Mouse (Mus musculus): ENCODE data around the gene Krt73. TPM values are rescaled to one million over a fixed set of nuclear protein-coding genes. Genes with fewer than 3 reads are reported as not detected.

Krt73 gene
- polyA plus RNA-seq, 1 experiment from 2014 or later, result 0.46 TPM

DNA sequence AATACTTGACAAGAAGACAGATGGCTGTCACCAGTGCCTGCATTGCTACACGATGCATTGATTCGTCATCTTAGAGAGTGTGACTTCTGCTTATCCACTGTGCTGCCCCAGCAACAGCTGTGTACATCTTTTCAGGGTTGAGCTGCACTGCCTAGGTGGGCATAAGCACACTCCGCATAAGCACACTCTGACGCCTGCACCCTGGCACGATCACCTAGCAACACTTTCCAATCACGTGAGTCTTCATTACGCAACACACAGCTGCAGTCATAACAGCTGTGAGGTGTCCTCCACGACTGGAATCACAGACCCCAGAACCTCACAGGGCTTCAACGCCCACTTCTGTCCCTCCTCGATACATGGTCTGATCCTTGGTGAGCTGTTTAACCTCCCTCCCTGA, 28.7 kb downstream of the Krt73 start:
- 84% methylated on average over 10 of the region's 10 CpGs for WGBS
- Histone ChIP-seq H3K9ac (no peak overlapping the region), H3K9me3 (no peaks in the 10 kb centered on the region), H3K4me2 (no peak overlapping the region), H3K4me1 (no peaks in the 10 kb centered on the region), H3K4me3 (no peak overlapping the region), H3K27ac (no peak overlapping the region), H3K27me3 (replicated peaks) (no peaks in the 10 kb centered on the region), H3K36me3 (replicated peaks) (no peaks in the 10 kb centered on the region)
- ATAC-seq (replicated peaks), result no peak

DNA sequence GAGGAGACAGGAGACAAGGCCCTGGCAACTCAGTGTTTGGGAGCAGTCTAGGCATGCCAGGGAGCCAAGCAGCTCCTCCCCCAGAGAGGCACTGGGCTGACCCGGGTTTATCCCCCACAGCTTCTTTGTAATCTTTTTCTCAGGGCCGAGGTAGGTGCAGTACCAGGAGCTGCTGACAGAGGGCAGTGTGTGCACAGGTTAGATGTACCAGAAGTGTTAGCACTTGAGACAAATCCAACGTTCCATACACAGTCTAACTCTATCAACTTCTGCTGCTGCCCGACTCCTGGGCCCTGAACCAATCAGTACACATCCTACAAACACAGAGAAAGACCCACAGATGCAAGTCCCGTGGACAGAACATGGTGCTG, 29.4 kb downstream of the Krt73 start:
- Histone ChIP-seq H3K27ac (no peak overlapping the region), H3K9ac (no peak overlapping the region), H3K4me2 (no peak overlapping the region), H3K9me3 (no peaks in the 10 kb centered on the region), H3K4me3 (no peak overlapping the region), H3K36me3 (replicated peaks) (no peaks in the 10 kb centered on the region), H3K27me3 (replicated peaks) (no peaks in the 10 kb centered on the region), H3K4me1 (no peaks in the 10 kb centered on the region)
- WGBS, result 8% methylated on average over 5 of the region's 5 CpGs
- ATAC-seq (replicated peaks), result peak; percentile 77

DNA sequence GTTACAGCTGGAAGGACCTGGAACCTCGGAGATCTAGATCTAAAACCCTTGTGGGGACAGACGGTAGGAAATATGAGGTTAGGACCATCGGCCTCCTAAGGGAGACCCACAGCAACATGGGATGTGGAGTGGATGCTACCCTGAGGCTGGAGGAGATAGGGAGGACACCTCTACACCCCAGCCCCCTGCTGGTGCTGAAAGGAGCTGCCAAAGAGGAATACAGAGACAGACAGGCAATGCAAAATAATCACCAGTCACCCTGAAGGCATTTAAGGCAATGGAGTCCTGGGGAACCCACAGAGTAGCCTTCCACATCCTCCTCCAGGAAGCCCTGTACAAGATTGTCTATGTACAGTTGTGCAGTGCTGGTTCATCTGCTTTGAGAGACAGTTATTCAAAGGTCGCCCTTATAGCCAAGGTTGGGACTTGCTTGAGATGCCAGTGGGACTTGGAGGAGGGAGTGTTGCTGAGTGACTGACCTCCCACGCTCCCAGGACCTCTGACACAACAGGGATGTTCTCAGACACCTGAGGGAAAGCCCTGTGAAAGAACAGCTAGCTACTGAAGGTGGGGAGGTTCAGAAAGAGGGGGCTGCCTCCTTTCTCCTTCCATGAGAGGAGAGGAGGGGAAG, 30.0 kb downstream of the Krt73 start:
- Histone ChIP-seq H3K36me3 (replicated peaks) (no peaks in the 10 kb centered on the region), H3K4me2 (no peak overlapping the region), H3K27ac (no peak overlapping the region), H3K9ac (no peak overlapping the region), H3K4me1 (no peaks in the 10 kb centered on the region), H3K27me3 (replicated peaks) (no peaks in the 10 kb centered on the region), H3K4me3 (no peak overlapping the region), H3K9me3 (no peaks in the 10 kb centered on the region)
- ATAC-seq (replicated peaks), result peak; percentile 24; the same call in 1 of the 2 replicates
- 76% methylated on average over 5 of the region's 5 CpGs for WGBS

DNA sequence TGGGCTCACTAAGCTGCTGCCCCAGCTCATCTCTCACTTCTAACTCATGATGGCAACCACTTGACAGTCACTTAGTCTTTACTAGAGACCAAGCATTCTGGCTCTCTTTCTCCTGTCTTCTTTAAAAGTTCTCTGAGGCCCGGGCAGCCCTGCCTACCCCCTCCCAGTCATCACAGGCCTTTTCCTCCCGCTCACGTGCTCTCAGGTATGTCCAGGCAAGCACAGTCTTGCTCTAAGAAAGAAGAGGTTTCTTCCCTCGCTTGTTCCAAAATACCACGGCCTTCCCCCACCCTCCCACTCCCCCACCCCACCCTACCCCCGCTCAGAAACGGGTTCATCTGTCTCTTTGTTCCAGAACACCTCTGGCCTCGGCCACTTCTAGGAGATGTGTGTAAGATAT, 31.9 kb downstream of the Krt73 start:
- 46% methylated on average over 8 of the region's 8 CpGs for WGBS
- H3K4me3 ChIP-seq, result no peak overlapping the region

More for the DNA sequence above, 31.9 kb downstream of the Krt73 start:
- Histone ChIP-seq H3K27me3 (replicated peaks) (no peaks in the 10 kb centered on the region), H3K9ac (no peak overlapping the region), H3K4me2 (no peak overlapping the region), H3K36me3 (replicated peaks) (no peaks in the 10 kb centered on the region), H3K27ac (no peak overlapping the region), H3K4me1 (no peaks in the 10 kb centered on the region), H3K9me3 (no peaks in the 10 kb centered on the region)
- ATAC-seq (replicated peaks), result no peak

Other genes with a start within 250 kb of the Krt73 start
- 0.10 TPM in 1 of 2 replicates, not detected in the other for gene Krt90, start 239.4 kb downstream of the Krt73 start, polyA plus RNA-seq (2015; fragmentation: Nextera tagmentation; extraction: Ambion mirVana)
- gene Krt75, start 228.4 kb downstream of the Krt73 start, polyA plus RNA-seq (2015; fragmentation: Nextera tagmentation; extraction: Ambion mirVana), result 0.08 and 0.17 TPM in 2 replicates
- not detected in 2 replicates for gene Gm5414, start 174.2 kb downstream of the Krt73 start, polyA plus RNA-seq (2015; fragmentation: Nextera tagmentation; extraction: Ambion mirVana)
- gene Gm5478, start 155.0 kb downstream of the Krt73 start, polyA plus RNA-seq (2015; fragmentation: Nextera tagmentation; extraction: Ambion mirVana), result not detected in 2 replicates
- not detected in 2 replicates for gene Krt6b, start 122.1 kb downstream of the Krt73 start, polyA plus RNA-seq (2015; fragmentation: Nextera tagmentation; extraction: Ambion mirVana)
- gene Krt6a, start 108.0 kb downstream of the Krt73 start, polyA plus RNA-seq (2015; fragmentation: Nextera tagmentation; extraction: Ambion mirVana), result 0.17 TPM in 1 of 2 replicates, not detected in the other
- gene Krt5, start 89.4 kb downstream of the Krt73 start, polyA plus RNA-seq (2015; fragmentation: Nextera tagmentation; extraction: Ambion mirVana), result 0.10 and 5.8 TPM in 2 replicates
- gene Krt71, start 59.2 kb downstream of the Krt73 start, polyA plus RNA-seq (2015; fragmentation: Nextera tagmentation; extraction: Ambion mirVana), result 0.08 TPM in 2 replicates
- gene Krt72, start 15.9 kb downstream of the Krt73 start, polyA plus RNA-seq (2015; fragmentation: Nextera tagmentation; extraction: Ambion mirVana), result not detected in 2 replicates
- gene Krt2, start 15.8 kb upstream of the Krt73 start, polyA plus RNA-seq (2015; fragmentation: Nextera tagmentation; extraction: Ambion mirVana), result not detected in 2 replicates
- 12.3 and 12.8 TPM in 2 replicates for gene Krt1, start 48.4 kb upstream of the Krt73 start, polyA plus RNA-seq (2015; fragmentation: Nextera tagmentation; extraction: Ambion mirVana)
- gene Krt77, start 67.4 kb upstream of the Krt73 start, polyA plus RNA-seq (2015; fragmentation: Nextera tagmentation; extraction: Ambion mirVana), result 0.23 and 0.54 TPM in 2 replicates
- gene Krt76, start 90.6 kb upstream of the Krt73 start, polyA plus RNA-seq (2015; fragmentation: Nextera tagmentation; extraction: Ambion mirVana), result not detected in 2 replicates
- gene Krt4, start 122.4 kb upstream of the Krt73 start, polyA plus RNA-seq (2015; fragmentation: Nextera tagmentation; extraction: Ambion mirVana), result 0.18 and 0.90 TPM in 2 replicates
- 0.11 and 0.13 TPM in 2 replicates for gene Krt79, start 138.0 kb upstream of the Krt73 start, polyA plus RNA-seq (2015; fragmentation: Nextera tagmentation; extraction: Ambion mirVana)
- not detected in 2 replicates for gene Krt78, start 151.9 kb upstream of the Krt73 start, polyA plus RNA-seq (2015; fragmentation: Nextera tagmentation; extraction: Ambion mirVana)
- gene Krt8, start 202.1 kb upstream of the Krt73 start, polyA plus RNA-seq (2015; fragmentation: Nextera tagmentation; extraction: Ambion mirVana), result 1.8 and 2.0 TPM in 2 replicates
- 3.3 and 4.4 TPM in 2 replicates for gene Krt18, start 225.8 kb upstream of the Krt73 start, polyA plus RNA-seq (2015; fragmentation: Nextera tagmentation; extraction: Ambion mirVana)

All from midbrain, embryonic 15.5 days (tissue).